Mouse (Mus musculus) retina, postnatal 1 day (tissue): ENCODE measurements around the gene Stk39.

Experiments used
- DNase-seq: peaks from one replicate; pipeline ENCODE4 v3.0.0-alpha.2; 2012

The Stk39 gene

GRCm38 (mm10) chr2:68457455-68458032, 14.5 kb downstream of the Stk39 start:
- no peak for DNase-seq

GRCm38 (mm10) chr2:68456899-68457298, 15.2 kb downstream of the Stk39 start:
- no peak for DNase-seq

DNA sequence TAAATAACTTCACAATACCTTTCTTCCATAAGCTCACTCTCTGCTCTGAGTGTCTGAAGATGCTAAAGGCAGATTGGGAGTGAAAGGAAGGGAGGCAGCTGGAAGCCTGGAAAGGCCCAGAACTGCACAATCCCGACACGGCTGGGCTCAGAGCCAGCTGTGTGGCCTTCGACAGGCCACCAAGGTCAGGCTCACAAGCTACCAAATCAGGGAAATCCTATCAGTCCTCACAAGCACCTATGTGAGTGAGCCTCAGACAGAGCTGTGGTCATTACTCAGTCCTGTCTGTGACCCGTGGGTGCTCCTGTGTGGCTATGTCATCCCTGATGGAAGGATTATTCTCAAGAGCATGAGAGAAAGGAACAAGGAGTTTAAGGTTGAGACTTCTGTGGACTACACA, 19.7 kb downstream of the Stk39 start:
- DNase-seq = no peak

DNA sequence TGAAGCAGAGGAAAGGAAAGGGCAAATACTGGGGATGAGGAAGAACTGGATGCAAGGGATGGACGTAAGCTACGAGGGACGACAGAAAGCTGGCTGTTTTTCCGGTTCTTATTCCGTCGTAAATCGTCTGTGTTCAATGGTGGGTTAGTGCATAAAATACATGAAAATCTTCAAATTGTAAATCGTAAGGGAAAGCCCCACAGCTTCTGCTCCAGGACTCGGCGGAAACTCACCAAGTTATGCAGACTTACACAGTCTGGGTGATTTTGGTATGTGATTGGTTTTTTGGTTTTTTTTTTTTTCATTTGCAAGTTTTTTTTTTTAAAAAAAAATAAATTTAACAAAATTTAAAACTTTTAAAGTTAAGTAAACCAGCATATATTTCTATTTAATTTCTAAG, 24.0 kb downstream of the Stk39 start:
- no peak for DNase-seq

DNA sequence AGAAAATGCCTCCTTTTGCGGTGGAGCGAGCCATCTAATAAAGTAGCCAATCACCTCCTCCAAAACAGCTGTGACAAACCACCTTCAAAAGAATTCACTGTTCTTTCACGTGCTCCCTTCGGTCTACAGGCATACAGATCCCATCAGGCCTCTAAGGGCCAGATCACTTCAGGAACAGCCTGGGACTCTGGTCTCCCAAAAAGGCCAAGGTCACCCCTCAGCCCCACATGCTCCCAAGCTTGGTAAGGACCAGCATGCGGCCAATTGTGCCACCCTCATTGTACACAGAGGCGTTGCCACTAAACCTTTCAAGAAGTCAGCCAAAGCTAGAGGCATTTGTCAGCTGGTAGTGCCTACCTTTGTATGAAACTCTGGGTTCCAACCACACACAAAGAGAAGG, 28.9 kb downstream of the Stk39 start:
- no peak for DNase-seq

- DNase-seq = no peak
These were observed 29.9 kb downstream of the Stk39 start for GRCm38 (mm10) chr2:68442113-68442717.

DNA sequence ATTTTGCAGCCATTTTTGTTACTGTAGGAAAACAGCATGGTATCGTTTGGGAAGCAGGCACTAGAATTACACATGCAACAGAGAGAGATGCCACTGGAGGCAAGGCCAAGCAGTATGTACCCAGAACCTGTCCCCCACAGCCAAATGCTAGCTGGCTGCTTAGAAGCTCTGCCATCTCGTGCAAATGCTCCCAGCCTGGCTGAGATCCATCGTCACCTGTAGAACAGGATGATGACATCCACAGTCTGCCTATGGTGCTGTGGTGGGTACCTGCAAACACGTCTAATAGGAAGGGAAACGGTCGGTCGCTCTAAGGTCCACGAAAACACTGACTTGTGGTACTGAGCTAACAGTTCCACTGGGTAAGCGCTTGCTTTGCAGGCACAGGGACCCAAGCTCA, 32.5 kb downstream of the Stk39 start:
- no peak for DNase-seq

DNA sequence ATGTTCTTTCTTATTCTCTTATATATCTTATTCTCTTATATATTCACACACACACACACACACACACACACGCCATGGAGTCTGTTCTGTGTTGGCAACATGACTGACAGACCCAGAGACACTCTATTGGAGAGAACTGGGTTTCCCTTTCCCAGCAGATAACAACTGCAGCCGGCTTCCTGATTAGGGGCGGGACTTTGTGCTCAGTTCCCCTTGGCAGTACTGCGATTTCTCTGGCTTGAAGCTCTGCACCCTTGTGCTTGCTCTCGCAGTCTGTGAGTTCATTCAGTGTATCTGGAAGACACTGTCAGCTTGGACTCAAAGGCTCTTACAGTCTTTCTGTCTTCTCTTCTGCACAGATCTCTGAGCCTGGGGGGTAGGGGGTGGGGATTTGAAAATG, 34.1 kb downstream of the Stk39 start:
- no peak for DNase-seq

GRCm38 (mm10) chr2:68437216-68437615, 34.9 kb downstream of the Stk39 start:
- DNase-seq = no peak

- no peak for DNase-seq
These were observed 35.8 kb downstream of the Stk39 start for GRCm38 (mm10) chr2:68436305-68436704.

GRCm38 (mm10) chr2:68435494-68436255, 36.4 kb downstream of the Stk39 start:
- DNase-seq = peak; percentile 9

- DNase-seq = no peak
These were observed 37.1 kb downstream of the Stk39 start for GRCm38 (mm10) chr2:68434997-68435396.

DNA sequence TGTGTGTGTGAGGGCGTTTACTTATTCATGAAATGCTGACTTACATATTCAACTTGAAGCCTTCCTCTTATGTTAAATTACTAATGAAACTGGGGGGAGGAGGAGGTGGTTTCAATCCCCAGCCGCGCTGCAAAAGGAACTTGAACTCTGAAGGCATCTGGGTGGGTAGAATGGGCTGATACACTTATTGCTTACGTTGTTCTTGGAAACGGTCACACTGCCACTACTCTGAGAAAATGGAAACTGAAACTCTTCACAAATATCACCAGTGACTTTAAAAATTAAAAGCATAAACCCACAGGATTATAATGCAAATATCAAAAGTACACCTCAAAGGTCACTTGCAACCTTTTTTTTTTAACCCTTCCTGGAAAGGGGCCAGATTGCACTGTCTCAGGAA, 37.5 kb downstream of the Stk39 start:
- no peak for DNase-seq

DNA sequence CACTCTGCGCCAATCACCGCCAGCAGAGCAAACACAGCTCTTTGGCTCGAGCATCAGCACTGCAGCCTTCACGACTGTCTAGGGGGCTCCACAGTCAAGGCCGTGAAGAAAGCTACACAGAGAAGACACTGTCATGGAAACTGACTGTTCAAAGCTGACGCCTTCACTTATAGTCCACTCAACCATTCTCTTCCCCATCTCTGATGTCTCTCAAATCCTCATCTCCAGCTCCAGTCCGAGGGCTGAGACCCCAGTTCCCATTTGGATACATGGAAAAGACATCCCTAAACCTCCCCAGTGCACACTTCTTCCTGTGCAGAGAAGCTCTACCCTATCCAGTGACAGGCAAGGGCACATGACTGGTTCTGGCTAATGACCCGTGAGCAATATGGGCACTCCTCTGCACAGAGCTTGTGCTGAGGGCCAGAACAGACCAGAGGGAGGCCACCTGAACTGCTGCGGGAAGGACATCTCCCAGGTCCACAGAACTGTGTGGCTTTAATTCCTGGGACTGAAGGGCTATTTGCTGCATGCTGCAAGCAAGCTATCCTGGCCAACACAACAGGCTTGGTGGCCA, 38.2 kb downstream of the Stk39 start:
- peak; percentile 12 for DNase-seq

DNA sequence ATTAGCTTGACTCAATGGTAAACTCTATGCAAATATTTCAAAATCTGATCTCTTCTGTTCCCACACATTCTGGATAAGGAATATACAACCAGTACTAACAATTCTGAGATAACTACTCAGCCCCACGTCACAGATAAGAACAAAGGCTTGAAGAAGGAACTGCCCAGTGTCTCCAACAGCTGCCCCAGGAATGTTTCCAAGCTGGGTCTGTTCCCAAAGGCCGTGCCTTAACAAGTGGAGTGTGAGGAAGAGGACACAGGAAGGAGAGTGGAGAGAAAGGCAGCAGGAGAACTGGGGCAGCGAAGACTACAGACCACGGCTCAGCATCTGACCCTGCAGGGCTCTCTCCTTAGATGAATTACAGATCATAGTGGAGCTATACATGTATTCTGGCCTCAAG, 39.2 kb downstream of the Stk39 start:
- DNase-seq = peak; percentile 12

DNA sequence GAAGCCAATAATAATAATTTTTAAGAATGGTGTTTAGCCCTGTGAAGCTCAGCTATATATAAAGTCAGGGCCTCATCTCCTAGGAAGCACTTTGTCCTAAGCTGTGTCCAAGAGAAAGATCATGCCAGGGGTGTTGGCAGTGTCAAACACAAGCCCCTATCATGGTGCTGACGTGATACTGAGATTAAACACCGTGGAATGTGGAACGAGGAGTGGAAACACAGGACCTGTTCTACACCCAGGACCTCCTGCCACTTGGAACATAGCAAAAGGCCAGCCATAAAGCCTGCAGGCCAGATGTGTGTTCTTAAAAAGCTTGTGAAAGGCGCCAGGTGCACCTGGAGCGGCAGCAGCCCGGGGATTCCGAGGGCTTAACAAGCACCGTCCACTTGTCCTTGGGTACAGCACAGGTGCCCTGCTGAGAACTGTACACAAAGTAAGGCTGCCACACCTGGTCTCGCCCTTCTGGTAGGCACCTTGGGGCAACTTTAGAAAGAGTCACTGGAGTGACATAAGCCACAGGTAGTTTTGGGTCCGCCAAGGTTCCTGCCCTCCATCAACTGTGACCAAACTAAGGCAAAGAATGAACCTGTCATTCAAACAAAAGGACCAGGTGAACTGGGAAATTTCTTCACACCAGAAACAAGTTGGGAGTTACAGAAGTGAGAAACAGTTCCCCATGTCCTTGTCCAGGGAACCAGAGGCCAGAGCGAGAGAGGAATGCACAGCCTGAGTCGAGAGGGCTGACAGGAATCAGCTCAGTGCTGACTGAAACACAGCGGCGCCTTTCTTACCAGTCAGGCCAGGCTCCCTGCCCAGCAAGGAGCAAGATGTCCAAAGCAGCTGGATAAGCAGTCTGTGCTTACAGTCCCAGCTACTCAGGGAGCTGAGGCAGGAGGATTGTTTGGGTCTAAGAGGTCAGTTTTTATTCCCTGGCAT, 40.8 kb downstream of the Stk39 start:
- no peak for DNase-seq

- no peak for DNase-seq
These were observed 41.6 kb downstream of the Stk39 start for GRCm38 (mm10) chr2:68430493-68430892.

GRCm38 (mm10) chr2:68429436-68429835, 42.6 kb downstream of the Stk39 start:
- no peak for DNase-seq

GRCm38 (mm10) chr2:68426977-68427577, 45.0 kb downstream of the Stk39 start:
- DNase-seq = no peak

DNA sequence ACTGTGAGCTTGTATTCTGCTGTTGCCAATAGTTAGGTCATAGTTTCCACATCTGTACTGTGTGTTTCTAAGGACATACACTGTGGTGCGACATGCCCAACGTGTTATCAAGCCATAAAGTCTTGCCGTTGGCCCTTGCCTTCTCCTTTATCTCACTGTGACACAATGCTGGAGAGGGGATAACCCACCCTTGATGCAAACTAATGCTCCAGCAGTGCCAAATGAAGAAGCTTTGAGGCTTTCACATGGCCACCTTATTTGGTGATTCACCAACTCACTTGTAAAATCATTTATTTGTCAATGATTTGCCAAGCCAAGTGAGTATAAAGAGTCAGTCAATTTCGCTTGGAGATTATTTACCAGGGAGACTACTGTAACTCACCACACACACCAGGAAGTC, 46.0 kb downstream of the Stk39 start:
- no peak for DNase-seq

DNA sequence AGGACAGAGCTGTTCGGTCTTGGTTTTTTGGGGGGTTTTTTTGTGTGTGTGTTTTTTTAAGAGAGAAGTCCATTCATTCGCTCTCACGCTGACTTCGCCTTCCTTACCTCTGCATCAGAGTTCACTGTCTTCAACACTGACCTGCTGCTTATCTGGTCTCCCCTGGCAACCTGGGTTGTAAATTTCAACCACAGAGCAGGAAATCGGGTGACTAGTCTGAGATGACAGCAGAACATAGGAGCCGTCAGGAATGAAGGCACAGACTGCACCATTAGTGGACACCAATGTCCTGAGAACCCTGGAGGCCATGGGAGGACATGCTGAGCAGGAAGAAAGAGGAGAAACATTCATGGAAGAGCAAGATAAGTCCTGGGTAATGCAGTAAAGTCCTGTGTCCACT, 51.1 kb downstream of the Stk39 start:
- no peak for DNase-seq

DNA sequence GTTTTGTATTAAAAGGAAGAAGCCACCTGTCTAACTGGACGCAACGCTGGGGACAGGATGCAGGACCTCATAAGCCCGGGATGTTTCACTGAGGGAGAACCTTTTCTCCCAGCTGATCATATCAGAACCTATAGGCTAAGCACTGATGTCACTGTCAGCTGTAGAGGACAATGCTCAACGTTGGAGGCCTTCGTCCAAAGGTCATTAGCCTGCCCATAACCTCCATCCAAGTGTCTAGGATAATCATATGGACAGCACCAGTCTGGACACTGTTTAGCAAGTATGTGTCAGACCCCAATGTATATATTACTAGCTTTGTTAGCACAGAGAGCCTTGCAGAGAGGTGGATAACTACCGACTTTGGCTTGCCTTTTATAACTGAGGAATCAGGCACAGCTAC, 51.8 kb downstream of the Stk39 start:
- DNase-seq = no peak

DNA sequence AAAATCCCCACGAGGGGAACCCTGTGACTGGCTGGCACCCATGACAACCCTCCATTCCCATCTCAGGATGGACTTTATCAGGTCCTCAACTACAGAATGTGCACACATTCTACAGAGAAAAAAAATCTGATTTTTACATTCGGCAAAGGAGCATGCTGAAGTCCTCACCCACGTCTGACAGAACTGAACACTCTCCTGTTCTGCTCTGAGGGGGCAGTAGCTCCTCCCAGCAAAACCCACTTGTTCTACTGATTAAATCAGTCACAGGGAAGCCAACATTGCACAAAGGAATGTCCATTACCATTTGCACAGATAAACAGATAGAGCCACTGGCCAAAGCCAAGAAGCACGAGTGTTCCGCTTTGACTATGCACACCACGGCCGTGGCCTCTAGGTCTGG, 52.3 kb downstream of the Stk39 start:
- no peak for DNase-seq
